In genomic region chr12:8331489-8332173, GRCm38 (mm10) we compare ENCODE assay signal across 9 mouse cellular contexts. TPM values are rescaled to one million over a fixed set of nuclear protein-coding genes. Genes with fewer than 3 reads are reported as not detected.
DNase-seq lines count a peak whose midpoint lies in the region; ATAC-seq lines count a peak whose summit lies in the region.
"Had no signal": no experiment of that assay in that cellular context is flagged by ENCODE, and none has a peak within 500 bp of the region (broad histone marks: within the 10 kb centered on the region; RNA-seq: fewer than 3 reads in every experiment).

No protein-coding gene starts in this region.

- no peak overlapping the region for H3K4me3 ChIP-seq in intestine, embryonic 15.5 days (replicated peaks)

- peaks cover 8% of the 10 kb centered on the region; the same call in 1 of the 2 replicates for H3K36me3 ChIP-seq in intestine, embryonic 15.5 days

- H3K27ac ChIP-seq in intestine, embryonic 15.5 days: 0 out of 2 replicates have a peak overlapping the region, but pooled peaks have one; percentile 32

- no peak overlapping the region for H3K9ac ChIP-seq in intestine, embryonic 15.5 days

- H3K27me3 ChIP-seq in intestine, embryonic 15.5 days (replicated peaks): no peaks in the 10 kb centered on the region

- peak; percentile 57 for DNase-seq in gastrocnemius, adult 18-20 months (ENCODE audit: low spot score)
- DNase-seq in gastrocnemius, postnatal 4 days (ENCODE audit: low spot score in 2 of 2): no peak
- peak; percentile 61 for DNase-seq in adrenal gland, adult 8-10 months
- DNase-seq in gastrocnemius, postnatal 25 days: peak; percentile 68
- DNase-seq in right cerebral cortex, postnatal 25 days: no peak
- DNase-seq in layer of hippocampus, adult 11-12 months (ENCODE audit: low spot score): no peak
- DNase-seq in layer of hippocampus, postnatal 25 days (ENCODE audit: extremely low spot score in 1 of 2, low spot score in 1 of 2): no peak

- no peaks in the 10 kb centered on the region for H3K9me3 ChIP-seq in intestine, embryonic 15.5 days

- 48% methylated on average over 14 of the region's 14 CpGs for WGBS in intestine, embryonic 15.5 days

- no peak overlapping the region for H3K4me2 ChIP-seq in intestine, embryonic 15.5 days (replicated peaks)

- ATAC-seq in intestine, embryonic 15.5 days: peak; percentile 50; the same call in 1 of the 2 replicates

- H3K4me1 ChIP-seq in intestine, embryonic 15.5 days (replicated peaks): peaks cover 18% of the 10 kb centered on the region

RNA-seq across cellular contexts. Expression of gene Hs1bp3, which starts 18.4 kb away (rescaled TPM):
- 1 to 10 TPM; 6.8 to 7.0 TPM for total RNA-seq in gastrocnemius, adult 18-20 months (2021)
- total RNA-seq in gastrocnemius, postnatal 4 days (2021): 10 to 100 TPM; 10.2 to 10.4 TPM
- total RNA-seq in adrenal gland, adult 8-10 months (2022): 10 to 100 TPM; 18.4 to 33.8 (median 20.6) TPM
- total RNA-seq in gastrocnemius, postnatal 25 days (2021): 1 to 10 TPM; 5.3 to 6.4 TPM
- 21.4 and 23.4 TPM in 2 replicates for polyA plus RNA-seq in intestine, embryonic 15.5 days (2015; fragmentation: Nextera tagmentation; extraction: Ambion mirVana)
- total RNA-seq in layer of hippocampus, postnatal 25 days (2021): 10 to 100 TPM; 11.1 to 11.3 TPM

RNA-seq across cellular contexts. Expression of gene Gdf7, which starts 29.9 kb away (rescaled TPM):
- not detected for total RNA-seq in gastrocnemius, adult 18-20 months (2021)
- total RNA-seq in gastrocnemius, postnatal 4 days (2021): not detected
- under 1 TPM in 1 of 4 experiments, not detected in 3; 0.23 TPM for total RNA-seq in adrenal gland, adult 8-10 months (2022)
- total RNA-seq in gastrocnemius, postnatal 25 days (2021): not detected
- not detected in 2 replicates for polyA plus RNA-seq in intestine, embryonic 15.5 days (2015; fragmentation: Nextera tagmentation; extraction: Ambion mirVana)
- total RNA-seq in layer of hippocampus, postnatal 25 days (2021): not detected
- polyA plus RNA-seq: small intestine, adult 2 months had no signal

Comparison
In these comparisons a context has a peak if more than half of its experiments do, and no peak if none do; other contexts are left out.
1. DNase-seq: peak in gastrocnemius, adult 18-20 months (single experiment), adrenal gland, adult 8-10 months (single experiment) and gastrocnemius, postnatal 25 days (single experiment); none in gastrocnemius, postnatal 4 days (0 of 2), right cerebral cortex, postnatal 25 days (single experiment), layer of hippocampus, adult 11-12 months (single experiment) and layer of hippocampus, postnatal 25 days (0 of 2).